Mouse (Mus musculus): ENCODE data around the gene Astn2.

The Astn2 gene

GRCm38 (mm10) chr4:65819835-65820234 lies 584.6 kb downstream of the Astn2 start:
- TF ChIP-seq GATA4 (IDR thresholded peaks at IDR 0.05; ENCODE audit: insufficient replicate concordance, low read length) = no peak

DNA sequence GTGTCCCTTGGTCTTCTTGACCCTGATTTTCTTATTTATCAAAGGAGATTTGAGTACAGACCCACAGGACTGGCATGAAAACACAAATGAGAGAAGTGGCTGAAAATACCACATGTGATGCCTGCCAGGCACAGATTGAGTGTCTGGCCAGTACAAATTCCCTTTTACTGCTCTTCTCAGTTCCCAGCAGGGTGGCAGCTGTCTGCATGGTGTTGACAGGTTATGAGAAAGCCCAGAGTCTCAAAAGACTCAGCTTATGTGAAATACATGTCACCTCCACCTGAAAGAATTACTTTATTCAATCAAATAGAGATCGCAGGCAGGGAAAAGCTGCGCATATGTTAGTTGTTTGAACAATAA lies 590.3 kb downstream of the Astn2 start:
- TF ChIP-seq GATA4 (IDR thresholded peaks at IDR 0.05; ENCODE audit: insufficient replicate concordance, low read length) = no peak

- TF ChIP-seq GATA4 (IDR thresholded peaks at IDR 0.05; ENCODE audit: insufficient replicate concordance, low read length) = no peak
These were observed 590.8 kb downstream of the Astn2 start for GRCm38 (mm10) chr4:65813500-65814175.

- TF ChIP-seq GATA4 (IDR thresholded peaks at IDR 0.05; ENCODE audit: insufficient replicate concordance, low read length) = no peak
These were observed 597.1 kb downstream of the Astn2 start for GRCm38 (mm10) chr4:65807341-65807740.

DNA sequence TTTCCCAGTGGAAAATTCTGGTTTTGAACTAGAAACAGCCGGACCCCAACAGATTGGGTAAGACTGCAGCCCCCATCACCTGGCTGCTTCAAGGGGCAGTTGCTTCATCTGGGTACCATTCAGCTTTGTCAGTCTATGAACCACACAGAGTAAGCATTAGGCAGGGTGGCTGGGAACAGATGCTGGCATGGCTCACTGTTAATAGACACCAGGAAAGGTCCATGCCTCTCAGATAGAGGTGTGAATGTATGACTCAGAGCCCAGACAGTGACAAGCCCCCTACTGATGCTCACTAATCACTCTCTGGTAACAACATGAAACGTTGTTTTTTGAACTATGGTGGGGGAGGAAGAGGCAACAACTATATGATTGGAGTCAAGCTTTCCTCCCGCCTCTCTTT lies 603.2 kb downstream of the Astn2 start:
- TF ChIP-seq GATA4 (IDR thresholded peaks at IDR 0.05; ENCODE audit: insufficient replicate concordance, low read length) = no peak

GRCm38 (mm10) chr4:65791051-65791450 lies 613.4 kb downstream of the Astn2 start:
- no peak for TF ChIP-seq GATA4 (IDR thresholded peaks at IDR 0.05; ENCODE audit: insufficient replicate concordance, low read length)

DNA sequence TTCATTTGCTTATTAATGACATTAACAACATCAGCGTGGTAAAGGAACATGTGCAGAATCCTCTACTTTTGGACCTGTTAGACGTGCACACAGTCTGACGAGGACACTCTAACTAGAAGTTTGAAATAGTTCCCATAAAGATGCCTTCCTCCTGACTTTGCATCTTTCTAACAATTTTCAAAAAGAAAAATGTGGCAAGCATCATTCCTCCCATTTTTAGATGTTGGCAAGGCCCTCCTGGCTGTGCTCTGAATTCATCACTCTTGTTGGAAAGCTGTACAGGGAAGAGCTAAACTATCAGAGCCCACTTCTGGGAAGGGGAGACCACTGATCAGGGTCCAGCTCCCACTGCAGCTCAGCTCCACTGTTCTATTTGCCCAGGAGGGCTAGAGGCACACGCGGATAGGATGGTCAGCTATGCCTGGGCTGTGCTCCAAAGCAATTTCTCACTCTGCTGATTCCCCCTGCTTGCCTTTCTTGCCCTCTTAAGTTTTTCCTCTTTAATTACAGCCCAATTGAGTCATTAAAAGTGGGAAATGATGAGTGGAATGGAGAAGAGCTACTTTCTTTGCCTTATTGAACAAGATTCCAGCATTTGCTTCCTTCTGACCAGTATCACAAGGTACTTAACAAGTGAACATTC lies 630.9 kb downstream of the Astn2 start:
- TF ChIP-seq GATA4 (IDR thresholded peaks at IDR 0.05; ENCODE audit: insufficient replicate concordance, low read length) = no peak

DNA sequence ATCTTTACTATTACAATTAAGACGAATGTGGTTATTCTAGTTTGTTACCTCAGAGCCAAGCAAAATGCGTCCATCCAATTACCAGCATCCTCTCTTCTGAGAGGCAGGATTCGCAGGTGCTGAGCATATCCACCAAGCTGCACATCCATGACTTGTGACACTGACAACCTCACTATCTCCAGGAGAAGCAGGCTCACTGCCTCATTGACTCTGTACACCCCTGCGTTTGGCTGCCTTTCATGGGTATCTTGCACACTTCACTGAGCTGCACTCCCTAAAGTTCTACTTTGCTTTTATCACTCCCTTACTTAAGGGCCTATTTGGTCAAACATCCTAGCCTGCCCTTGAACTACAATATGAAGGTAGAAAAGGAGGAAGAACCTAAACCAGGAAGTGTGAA lies 633.5 kb downstream of the Astn2 start:
- TF ChIP-seq GATA4 (IDR thresholded peaks at IDR 0.05; ENCODE audit: insufficient replicate concordance, low read length) = no peak

DNA sequence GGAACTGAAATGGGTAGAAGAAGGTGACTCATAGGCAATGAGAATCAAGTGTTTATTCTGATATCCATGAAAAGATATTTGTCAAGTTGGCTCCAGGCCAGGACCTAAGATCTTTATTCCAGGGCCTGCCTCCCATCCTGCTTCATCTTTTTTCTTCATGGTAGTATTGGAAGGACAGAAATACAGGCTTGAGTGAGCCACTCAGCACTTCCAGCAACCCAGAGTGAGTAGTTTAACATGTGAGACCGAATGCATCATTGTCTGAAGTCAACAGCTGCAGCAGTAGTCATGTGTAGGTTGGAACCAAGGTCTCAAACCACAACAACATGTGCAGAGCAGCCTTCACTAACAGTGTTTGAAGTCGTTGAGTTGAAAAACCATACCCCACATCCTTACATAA lies 636.5 kb downstream of the Astn2 start:
- no peak for TF ChIP-seq GATA4 (IDR thresholded peaks at IDR 0.05; ENCODE audit: insufficient replicate concordance, low read length)

DNA sequence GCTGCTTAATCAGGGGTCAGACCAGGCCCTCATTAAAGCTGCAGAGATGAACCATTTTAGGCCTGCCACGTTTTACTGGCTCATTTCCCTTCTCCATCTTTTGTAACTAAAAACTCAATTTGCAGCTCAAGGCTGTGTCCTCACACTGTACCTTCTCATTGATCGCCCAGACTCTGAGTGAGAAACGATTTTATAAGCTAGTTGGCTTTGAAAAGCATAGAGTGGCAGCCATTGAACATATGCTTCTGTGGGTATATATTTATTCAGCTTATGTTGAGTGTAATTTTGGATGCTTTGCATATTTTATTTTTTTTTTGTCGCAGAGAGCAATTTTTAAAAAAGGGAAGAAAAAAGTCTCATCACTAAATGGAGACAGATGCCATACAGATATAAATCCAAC lies 637.0 kb downstream of the Astn2 start:
- TF ChIP-seq GATA4 (IDR thresholded peaks at IDR 0.05; ENCODE audit: insufficient replicate concordance, low read length) = no peak

DNA sequence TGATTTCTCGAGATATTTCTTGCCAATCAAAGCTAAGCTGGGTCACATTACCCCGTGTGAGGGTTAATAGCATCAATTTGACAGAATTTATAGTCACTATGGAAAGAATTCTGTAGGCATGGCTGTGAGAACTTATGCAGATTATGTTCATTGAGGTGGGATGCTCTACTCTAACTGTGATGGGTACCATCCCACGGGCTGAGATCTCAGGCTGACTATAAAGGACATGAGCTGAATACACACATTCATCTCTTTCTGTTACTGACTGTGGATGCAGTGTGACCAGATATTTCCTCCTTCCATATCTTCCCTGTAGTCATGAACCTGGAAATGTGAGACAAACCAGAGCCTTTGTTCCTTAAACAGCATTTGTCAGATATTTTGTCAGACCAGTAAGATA lies 639.1 kb downstream of the Astn2 start:
- no peak for TF ChIP-seq GATA4 (IDR thresholded peaks at IDR 0.05; ENCODE audit: insufficient replicate concordance, low read length)

GRCm38 (mm10) chr4:65764275-65764674 lies 640.1 kb downstream of the Astn2 start:
- no peak for TF ChIP-seq GATA4 (IDR thresholded peaks at IDR 0.05; ENCODE audit: insufficient replicate concordance, low read length)

GRCm38 (mm10) chr4:65763823-65764222 lies 640.6 kb downstream of the Astn2 start:
- TF ChIP-seq GATA4 (IDR thresholded peaks at IDR 0.05; ENCODE audit: insufficient replicate concordance, low read length) = no peak

GRCm38 (mm10) chr4:65762116-65762515 lies 642.3 kb downstream of the Astn2 start:
- TF ChIP-seq GATA4 (IDR thresholded peaks at IDR 0.05; ENCODE audit: insufficient replicate concordance, low read length) = no peak

GRCm38 (mm10) chr4:65761658-65762057 lies 642.8 kb downstream of the Astn2 start:
- no peak for TF ChIP-seq GATA4 (IDR thresholded peaks at IDR 0.05; ENCODE audit: insufficient replicate concordance, low read length)

GRCm38 (mm10) chr4:65758875-65759201 lies 645.6 kb downstream of the Astn2 start:
- no peak for TF ChIP-seq GATA4 (IDR thresholded peaks at IDR 0.05; ENCODE audit: insufficient replicate concordance, low read length)
